Mouse (Mus musculus): Measurements from ENCODE around the gene Gm20547.
"Not testable (repeated sequence)": the region's sequence is repeated elsewhere in the genome, so short reads cannot be mapped to it uniquely, and the experiment has no call there.

Gene Gm20547

GRCm38 (mm10) chr17:34881683-34882310 is at the start of gene Gm20547:
Gm20547 (minus strand) TSS chr17:34882042.
- DNase-seq: no peak

DNA sequence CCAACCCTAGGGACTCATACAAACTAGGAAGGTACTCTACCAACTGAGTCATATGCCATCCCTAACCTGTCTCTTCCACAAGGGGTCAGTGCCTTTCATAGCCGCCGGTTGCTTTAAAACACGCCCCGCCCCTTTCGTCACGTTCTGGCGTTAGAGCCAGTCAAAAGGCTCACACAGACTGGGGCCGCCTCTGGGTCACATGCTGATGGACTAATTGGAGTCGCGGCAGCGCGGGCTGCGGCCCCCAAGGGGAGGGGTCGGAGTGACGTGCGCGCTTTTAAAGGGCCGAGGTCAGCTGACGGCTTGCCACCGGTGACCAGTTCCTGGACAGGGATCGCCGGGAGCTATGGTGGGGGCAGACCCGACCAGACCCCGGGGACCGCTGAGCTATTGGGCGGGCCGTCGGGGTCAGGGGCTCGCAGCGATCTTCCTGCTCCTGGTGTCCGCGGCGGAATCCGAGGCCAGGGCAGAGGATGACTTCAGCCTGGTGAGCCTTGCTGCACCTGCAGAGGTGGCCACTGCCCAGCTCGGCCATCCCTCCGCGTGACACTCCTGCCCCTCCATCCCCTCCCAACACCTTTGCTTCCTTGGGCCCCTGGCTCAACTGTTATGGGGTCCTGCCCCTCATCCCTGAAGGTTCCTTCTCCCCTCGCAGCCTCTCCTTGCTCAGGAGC is 49.4 kb upstream of the Gm20547 start, which contains the start of gene Neu1:
Gene Neu1 (plus strand): TSS at position 193 of the 674 bp plus-strand sequence.
- peak; percentile 93 for DNase-seq

- no peak for DNase-seq
Observed at GRCm38 (mm10) chr17:34928841-34929240, 47.0 kb upstream of the Gm20547 start.

DNA sequence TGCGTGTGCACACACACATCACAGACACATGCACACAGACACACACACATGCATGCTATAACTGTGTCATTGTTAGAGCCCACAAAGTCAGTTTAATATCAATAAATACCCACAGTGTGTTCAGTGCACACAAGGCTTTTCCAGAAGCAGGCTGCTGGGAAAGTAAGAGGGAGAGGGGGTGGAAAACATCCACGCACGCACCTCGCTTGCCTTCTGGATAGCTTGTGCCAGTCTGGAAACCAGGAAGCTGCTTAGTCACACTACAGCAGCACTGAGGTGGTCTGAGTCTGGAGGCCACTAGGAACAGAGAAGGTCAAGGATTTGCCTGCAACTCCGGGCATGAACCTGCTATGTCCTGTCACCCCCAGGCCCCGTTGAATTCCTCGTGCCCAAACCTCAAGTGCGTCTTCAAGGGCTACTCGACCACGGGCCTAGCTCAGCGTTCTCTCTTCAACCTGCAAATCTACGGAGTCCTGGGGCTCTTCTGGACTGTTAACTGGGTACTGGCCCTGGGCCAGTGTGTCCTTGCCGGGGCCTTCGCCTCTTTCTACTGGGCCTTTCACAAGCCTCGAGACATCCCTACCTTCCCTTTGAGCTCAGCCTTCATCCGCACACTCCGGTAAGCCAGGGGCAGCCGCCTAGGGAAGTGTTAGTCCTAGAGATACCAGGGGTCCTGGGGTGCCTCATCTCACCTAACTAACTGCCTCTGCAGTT is 45.6 kb upstream of the Gm20547 start:
- DNase-seq: no peak

GRCm38 (mm10) chr17:34924258-34924657 is 42.4 kb upstream of the Gm20547 start:
- no peak for DNase-seq

DNA sequence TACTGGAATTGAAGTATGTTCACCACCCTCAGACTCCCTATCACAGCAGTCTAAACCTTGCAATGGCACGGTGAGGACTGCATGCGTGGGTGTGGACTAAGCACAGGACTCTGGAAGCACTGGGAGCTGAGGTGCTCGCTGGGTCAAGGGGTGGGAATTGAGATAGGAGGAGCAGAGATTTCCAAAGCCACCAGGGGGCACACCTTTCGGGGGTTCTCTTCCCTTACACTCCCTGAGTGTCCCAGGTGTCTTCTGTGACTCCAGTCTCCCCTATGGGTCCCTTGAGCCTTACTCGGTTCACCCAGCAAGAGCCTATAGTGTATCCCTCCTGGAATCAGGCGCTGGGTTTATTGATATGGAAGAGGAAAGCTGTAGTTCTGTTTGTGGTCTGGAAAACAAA is 41.1 kb upstream of the Gm20547 start:
- peak; percentile 37 for DNase-seq

DNA sequence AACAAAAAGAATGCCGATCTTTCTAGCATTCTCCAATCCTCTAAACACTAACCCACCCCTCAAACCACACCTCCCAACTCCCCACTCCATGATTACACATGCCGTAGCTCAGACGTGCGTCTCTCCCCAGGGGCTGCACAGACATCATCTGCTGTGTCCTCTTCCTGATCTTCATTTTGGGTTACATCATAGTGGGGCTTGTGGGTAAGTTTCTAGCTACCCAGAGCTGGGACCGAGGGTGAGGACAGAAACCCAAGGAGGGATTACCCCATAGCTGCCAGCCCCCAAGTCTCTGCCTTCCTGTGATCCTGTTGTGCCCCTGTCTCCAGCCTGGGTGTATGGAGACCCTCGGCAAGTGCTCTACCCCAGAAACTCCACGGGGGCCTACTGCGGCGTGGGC is 35.3 kb upstream of the Gm20547 start:
- DNase-seq: no peak

- no peak for DNase-seq
Observed at GRCm38 (mm10) chr17:34916316-34916715, 34.5 kb upstream of the Gm20547 start.

DNA sequence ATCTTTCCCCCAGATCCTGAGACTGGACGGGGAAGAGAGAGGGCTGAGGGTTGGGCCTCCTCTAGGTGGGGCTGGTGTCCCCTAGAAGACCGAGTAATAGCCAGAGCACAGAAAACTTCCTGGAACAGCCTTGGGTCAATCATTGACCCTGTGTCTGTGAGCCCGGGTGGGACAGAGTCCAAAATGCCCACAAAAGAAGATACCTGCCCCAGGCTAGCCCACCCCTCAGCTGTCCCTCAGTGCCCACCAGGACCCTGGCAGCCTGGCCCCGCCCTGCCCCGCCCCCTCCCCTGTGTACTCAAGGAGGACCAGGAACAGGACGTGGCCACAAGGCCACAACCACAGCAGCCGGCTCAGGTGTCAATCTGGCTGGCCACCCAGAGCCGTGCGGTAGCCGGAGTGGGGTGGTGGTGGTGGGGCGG is 33.6 kb upstream of the Gm20547 start:
- DNase-seq: no peak

DNA sequence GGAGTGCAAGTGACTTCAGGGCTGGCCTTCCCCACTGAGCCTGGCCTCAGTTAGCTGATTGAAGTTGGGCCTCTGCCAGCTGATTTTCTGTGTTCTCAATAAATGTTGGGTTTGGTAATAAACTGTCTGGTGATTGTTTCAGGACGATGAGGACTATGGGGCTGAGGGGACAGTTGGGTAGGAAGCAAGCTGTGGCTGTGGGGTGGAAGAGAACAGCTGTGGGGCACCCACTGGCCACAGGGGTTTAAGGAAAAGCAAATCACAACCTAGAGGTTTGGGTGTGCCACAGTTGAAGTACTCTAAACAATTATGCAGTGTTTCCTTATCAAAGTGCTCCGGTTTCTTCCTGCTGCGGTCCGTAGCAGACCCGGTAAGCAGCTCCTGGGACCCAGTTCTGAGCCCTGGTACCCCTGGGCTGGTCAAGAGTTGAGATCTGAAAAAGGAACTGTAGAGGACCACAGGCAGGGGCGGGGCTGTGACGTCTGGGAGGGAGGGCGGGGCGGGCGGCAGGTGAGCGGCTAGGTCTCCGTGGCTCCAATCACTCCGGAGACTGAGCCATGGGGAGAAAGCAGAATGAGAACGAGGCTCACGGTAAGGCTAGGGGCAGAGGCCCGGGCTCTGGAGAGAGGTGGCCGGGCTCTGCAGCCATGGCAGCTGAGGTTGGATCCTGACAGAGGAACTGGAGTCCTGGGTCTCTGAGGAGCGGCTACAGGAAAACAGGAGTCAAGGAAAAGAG is 32.3 kb upstream of the Gm20547 start, which contains the start of gene Slc44a4:
Gene Slc44a4 (plus strand): TSS at position 537 of the 736 bp plus-strand sequence.
- no peak for DNase-seq

DNA sequence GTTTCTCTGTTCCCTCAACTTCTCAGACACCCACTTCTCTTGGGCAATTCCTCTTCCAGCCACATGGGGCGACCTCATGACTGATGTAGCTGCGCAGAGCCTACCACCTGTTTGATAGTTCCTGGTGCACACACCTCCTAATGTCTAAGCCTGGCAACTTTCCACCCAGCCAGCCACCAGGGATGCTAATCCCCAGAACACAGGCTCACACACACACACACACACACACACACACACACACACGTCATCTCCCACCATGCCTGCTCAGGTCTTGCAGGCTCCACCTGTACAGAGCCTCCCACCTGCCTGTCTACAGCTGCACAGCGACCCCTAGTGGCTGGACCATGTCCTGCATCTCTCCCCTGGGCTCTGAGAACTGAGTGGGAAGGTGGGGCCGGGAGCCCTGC is 30.1 kb upstream of the Gm20547 start:
- DNase-seq: peak; percentile 90

DNA sequence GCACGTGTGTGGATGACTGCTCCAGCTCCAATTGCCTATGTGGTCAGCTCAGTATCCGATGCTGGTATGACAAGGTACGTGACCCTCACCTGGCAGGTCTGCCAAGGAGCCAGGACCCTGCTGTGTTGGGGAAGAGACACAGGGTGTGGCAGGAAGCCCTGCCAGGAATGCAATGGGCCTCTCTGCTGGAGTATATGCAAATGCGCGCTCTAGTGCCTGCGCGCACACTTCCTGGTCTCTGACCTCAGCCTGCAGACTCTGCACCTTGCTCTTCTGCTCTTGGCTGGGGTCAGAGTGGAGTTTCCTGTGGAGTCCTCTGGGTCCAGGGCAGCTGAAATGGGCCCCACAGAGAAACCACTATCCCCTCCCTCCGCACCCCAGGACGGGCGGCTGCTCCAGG is 29.1 kb upstream of the Gm20547 start:
- DNase-seq: no peak

DNA sequence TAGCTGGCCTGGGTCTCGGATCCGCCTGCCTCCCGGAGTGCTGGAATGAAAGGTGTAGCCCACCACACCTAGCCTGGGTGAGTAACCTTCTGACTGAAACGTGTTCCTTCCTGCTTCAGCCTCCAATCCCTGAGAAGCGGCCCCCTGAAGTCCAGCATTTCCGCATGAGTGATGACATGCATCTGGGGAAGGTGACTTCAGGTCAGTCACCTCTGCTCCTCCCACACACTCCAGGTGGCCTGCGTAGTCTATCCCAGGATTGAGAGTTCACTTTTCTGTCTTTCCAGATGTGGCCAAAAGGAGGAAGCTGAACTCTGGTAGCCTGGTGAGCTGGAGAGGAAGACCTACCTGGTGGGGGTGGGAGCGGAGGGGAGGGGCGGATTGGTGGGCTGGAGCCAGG is 21.1 kb upstream of the Gm20547 start:
- no peak for DNase-seq

- not testable (repeated sequence) for DNase-seq
Observed at GRCm38 (mm10) chr17:34901948-34902347, 20.1 kb upstream of the Gm20547 start.

DNA sequence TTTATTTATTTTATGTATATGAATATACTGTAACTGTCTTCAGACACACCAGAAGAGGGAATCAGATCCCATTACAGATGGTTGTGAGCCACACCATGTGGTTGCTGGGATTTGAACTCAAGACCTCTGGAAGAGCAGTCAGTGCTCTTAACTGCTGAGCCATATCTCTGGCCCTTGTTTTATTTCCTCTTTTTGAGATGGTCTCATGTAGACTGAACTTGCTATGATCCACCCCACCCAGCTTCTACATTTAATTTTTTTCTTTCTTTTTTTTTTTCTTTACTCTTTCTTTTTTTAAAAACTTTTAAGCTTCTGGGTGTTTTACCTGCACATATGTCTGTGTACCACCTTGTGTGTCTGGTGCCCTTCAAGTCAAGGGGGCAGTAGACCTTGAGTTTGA is 19.0 kb upstream of the Gm20547 start:
- DNase-seq: not testable (repeated sequence)

- DNase-seq: no peak
Observed at GRCm38 (mm10) chr17:34899890-34900243, 18.0 kb upstream of the Gm20547 start.

DNA sequence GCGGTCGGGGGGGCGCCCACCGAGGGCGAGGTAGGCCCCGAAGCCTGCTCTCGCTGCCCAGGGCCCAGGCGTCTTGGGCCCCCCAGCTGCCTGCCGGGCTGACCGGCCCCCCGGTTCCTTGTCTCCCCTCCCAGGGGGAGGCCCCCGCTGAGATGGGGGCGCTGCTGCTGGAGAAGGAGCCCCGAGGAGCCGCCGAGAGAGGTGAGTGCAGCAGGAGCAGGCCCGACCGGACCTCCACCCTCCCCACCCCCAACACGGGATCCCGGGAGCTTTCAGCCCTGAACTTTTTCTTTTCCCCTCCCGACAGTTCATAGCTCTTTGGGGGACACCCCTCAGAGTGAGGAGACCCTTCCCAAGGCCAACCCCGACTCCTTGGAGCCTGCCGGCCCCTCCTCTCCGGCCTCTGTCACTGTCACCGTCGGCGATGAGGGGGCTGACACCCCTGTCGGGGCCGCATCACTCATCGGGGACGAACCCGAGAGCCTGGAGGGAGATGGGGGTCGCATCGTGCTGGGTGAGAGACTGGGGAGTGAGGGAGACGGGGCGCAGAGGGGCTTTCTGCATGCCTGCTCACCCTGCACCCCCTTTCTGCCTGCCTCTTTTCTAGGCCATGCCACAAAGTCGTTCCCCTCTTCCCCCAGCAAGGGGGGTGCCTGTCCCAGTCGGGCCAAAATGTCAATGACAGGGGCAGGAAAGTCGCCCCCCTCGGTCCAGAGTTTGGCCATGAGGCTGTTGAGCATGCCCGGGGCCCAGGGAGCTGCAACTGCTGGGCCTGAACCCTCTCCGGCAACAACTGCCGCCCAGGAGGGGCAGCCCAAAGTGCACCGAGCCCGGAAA is 17.4 kb upstream of the Gm20547 start:
- peak; percentile 62 for DNase-seq

DNA sequence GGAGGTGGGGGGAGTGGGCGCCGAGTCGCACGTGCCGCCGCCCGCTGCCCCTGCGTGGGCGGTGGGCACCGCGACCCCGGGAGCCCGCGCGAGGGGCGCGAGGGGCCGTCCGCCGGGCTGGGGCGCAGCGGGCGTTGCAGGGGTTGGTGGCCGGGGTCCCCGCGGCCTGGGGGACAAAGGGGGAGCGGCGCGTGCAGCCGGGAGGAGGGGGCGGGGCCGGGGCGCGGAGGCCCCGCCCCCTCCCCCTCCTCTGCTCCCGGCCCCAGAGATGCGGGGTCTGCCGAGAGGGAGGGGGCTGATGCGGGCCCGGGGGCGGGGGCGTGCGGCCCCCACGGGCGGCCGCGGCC is 16.8 kb upstream of the Gm20547 start:
- no peak for DNase-seq

DNA sequence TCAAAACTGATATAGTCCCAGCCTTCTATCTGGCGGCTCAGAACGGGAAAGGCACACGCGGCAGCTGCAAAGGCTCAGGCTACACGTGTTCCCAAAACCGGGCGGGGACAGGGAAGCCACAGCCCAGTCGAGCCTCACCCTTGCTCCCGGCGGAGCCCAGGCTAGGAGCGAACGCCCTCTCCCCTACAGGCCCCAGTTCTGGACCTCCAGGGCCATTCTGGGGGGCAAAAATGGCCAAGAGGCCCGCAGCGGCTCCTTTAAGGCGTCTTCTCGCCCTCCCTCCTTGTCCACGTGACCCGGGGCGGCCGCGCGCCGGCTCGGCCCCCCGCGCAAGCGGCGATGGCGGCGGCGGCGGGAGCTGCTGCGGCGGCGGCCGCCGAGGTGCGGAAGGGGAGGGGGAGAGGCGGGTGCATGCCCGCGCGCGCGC is 16.3 kb upstream of the Gm20547 start, which contains the start of the genes C2 and Ehmt2:
Gene C2 (minus strand): TSS at position 106 of the 427 bp plus-strand sequence.
Gene Ehmt2 (plus strand): TSS at position 310 of the 427 bp plus-strand sequence.
- peak; percentile 85 for DNase-seq

DNA sequence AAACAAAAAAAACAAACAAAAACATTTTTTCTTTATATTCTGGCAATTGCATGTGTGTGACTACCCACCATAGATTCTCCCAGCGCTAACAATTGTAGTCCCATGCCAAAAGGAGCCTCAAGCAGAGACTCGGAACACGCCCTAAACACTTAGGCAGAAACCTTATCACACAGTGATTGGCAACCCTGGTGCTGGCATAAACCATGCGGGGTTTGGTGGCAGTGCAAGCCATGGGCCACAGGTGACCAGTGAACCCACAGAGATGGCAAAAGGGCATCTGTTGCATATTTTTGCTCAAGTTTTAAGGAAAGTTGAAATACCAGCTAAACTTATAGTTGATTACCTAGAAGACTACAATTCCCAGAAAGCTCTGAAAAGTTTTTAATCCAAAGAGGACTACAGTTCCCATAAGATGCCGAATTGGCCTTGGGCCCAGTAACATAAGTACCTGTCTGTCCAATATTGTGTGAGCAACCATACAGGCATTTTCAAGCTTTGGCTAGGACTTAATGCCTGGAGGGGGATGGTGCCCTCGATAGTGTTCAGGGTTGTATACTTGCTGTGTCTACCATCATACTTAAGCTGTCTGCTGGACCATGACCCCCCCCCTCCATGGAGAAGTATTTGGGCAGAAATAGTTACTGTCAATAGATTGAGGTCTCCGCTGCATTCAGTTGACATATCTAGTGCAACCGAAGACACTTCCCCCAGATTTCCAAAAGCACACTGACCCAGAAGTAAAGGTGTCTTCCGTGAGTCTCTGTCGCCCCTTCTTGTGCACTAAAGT is 15.7 kb upstream of the Gm20547 start:
- no peak for DNase-seq

GRCm38 (mm10) chr17:34896366-34896765 is 14.5 kb upstream of the Gm20547 start:
- peak; percentile 36 for DNase-seq

Data from thymus, postnatal 25 days (tissue).